Mouse (Mus musculus) forebrain, embryonic 14.5 days (tissue): ENCODE results near the gene Ripor3. TPM values are rescaled to one million over a fixed set of nuclear protein-coding genes. Genes with fewer than 3 reads are reported as not detected.

ENCODE experiments used
- ATAC-seq: fragments of 200-750 bp; cut with Nextera tagmentation; 2 replicates; pipeline ENCODE4 v1.8.0; 2017; ENCODE audit warnings: mild to moderate bottlenecking, moderate library complexity
- DNase-seq: peaks from one replicate; pipeline ENCODE4 v3.0.0-alpha.2; 2015; ENCODE audit warnings: low spot score
- H3K27ac ChIP-seq: fragments of 300-500 bp; sonication (generic); 2 replicates; pipeline ENCODE4 v1.5.1; 2014; ENCODE audit warnings: low read depth, mild to moderate bottlenecking, control low read depth, low read length, moderate library complexity
- H3K27me3 ChIP-seq: fragments of 300-500 bp; sonication (generic); replicated peaks from 2 replicates; pipeline ENCODE4 v1.6.1; 2014; ENCODE audit warnings: low read length, control low read depth, mixed read lengths; ENCODE audit not compliant: control insufficient read depth, insufficient read depth
- H3K36me3 ChIP-seq: fragments of 300-500 bp; sonication (generic); 2 replicates; pipeline ENCODE4 v1.6.1; 2014; ENCODE audit warnings: low read length, control low read depth; ENCODE audit not compliant: control insufficient read depth, insufficient read depth
- H3K4me1 ChIP-seq: fragments of 300-500 bp; sonication (generic); 2 replicates; pipeline ENCODE4 v1.6.1; 2014; ENCODE audit warnings: antibody characterized with exemption, low read length, control low read depth; ENCODE audit not compliant: control insufficient read depth, insufficient read depth
- H3K4me2 ChIP-seq: fragments of 300-500 bp; sonication (generic); 2 replicates; pipeline ENCODE4 v1.6.1; 2014; ENCODE audit warnings: mild to moderate bottlenecking, control low read depth, low read length
- H3K4me3 ChIP-seq: fragments of 300-500 bp; sonication (generic); 2 replicates; pipeline ENCODE4 v1.5.1; 2014; ENCODE audit warnings: low read depth, low read length, control low read depth
- H3K9ac ChIP-seq: fragments of 300-500 bp; sonication (generic); 2 replicates; pipeline ENCODE4 v1.6.1; 2014; ENCODE audit warnings: mild to moderate bottlenecking, low read length, control low read depth, moderate library complexity
- H3K9me3 ChIP-seq: fragments of 300-500 bp; sonication (generic); replicated peaks from 2 replicates; pipeline ENCODE4 v1.6.1; 2016; ENCODE audit warnings: low read length, control low read depth, mixed read lengths; ENCODE audit not compliant: control insufficient read depth
- WGBS: fragments of 180-500 bp; shearing (Covaris S2); extraction: QIAGEN DNeasy Blood & Tissue Kit; methylation state at CpG from one replicate; pipeline ENCODE4 v1.1.7; 2014; 5-methylcytosine and 5-hydroxymethylcytosine counted together
- polyA plus RNA-seq: library from polyadenylated mRNA; unstranded; fragments of >200 nt; fragmentation: Nextera tagmentation; extraction: Ambion mirVana; gene quantifications from 2 replicates; pipeline ENCODE4 v1.2.1, GENCODE M21; 2014

Ripor3 gene
- polyA plus RNA-seq, 1 experiment from 2014 or later: 0.22 TPM

GRCm38 (mm10) chr2:167959996-167960395 lies 50.4 kb downstream of the Ripor3 start:
- Histone ChIP-seq H3K9ac (no peak overlapping the region), H3K9me3 (no peaks in the 10 kb centered on the region)

GRCm38 (mm10) chr2:167959384-167959911 lies 51.0 kb downstream of the Ripor3 start:
- H3K27ac ChIP-seq: no peak overlapping the region
- no peak overlapping the region for H3K4me3 ChIP-seq

More at GRCm38 (mm10) chr2:167959996-167960395, 50.4 kb downstream of the Ripor3 start:
- Histone ChIP-seq H3K4me2 (no peak overlapping the region), H3K36me3 (peaks cover 24% of the 10 kb centered on the region), H3K4me3 (no peak overlapping the region), H3K27ac (no peak overlapping the region), H3K4me1 (no peaks in the 10 kb centered on the region), H3K27me3 (no peaks in the 10 kb centered on the region)
- no peak for DNase-seq
- no peak for ATAC-seq
- WGBS: 80% methylated on average over 7 of the region's 7 CpGs

GRCm38 (mm10) chr2:167958843-167959242 lies 51.6 kb downstream of the Ripor3 start:
- Histone ChIP-seq H3K27ac (no peak overlapping the region), H3K4me3 (no peak overlapping the region), H3K36me3 (peaks cover 13% of the 10 kb centered on the region; the same call in 1 of the 2 replicates), H3K9ac (no peak overlapping the region), H3K4me1 (no peaks in the 10 kb centered on the region), H3K4me2 (no peak overlapping the region), H3K27me3 (no peaks in the 10 kb centered on the region), H3K9me3 (no peaks in the 10 kb centered on the region)
- 81% methylated on average over 4 of the region's 4 CpGs for WGBS
- DNase-seq (peak; percentile 10), ATAC-seq (no peak)

More at GRCm38 (mm10) chr2:167959384-167959911, 51.0 kb downstream of the Ripor3 start:
- no peak overlapping the region for H3K4me2 ChIP-seq
- WGBS: 83% methylated on average over 4 of the region's 4 CpGs
- no peaks in the 10 kb centered on the region for H3K4me1 ChIP-seq
- DNase-seq (no peak), ATAC-seq (no peak)
- no peak overlapping the region for H3K9ac ChIP-seq
- no peaks in the 10 kb centered on the region for H3K27me3 ChIP-seq
- no peaks in the 10 kb centered on the region for H3K9me3 ChIP-seq
- H3K36me3 ChIP-seq: peaks cover 19% of the 10 kb centered on the region

GRCm38 (mm10) chr2:167958082-167958788 lies 52.2 kb downstream of the Ripor3 start:
- Histone ChIP-seq H3K9ac (no peak overlapping the region), H3K4me2 (no peak overlapping the region), H3K27me3 (no peaks in the 10 kb centered on the region), H3K9me3 (no peaks in the 10 kb centered on the region), H3K36me3 (peaks cover 10% of the 10 kb centered on the region; the same call in 1 of the 2 replicates), H3K4me1 (no peaks in the 10 kb centered on the region), H3K4me3 (no peak overlapping the region), H3K27ac (no peak overlapping the region)
- WGBS: 41% methylated on average over 5 of the region's 5 CpGs
- DNase-seq: peak; percentile 34
- ATAC-seq: no peak

- Histone ChIP-seq H3K9ac (no peak overlapping the region), H3K36me3 (peaks cover 13% of the 10 kb centered on the region; the same call in 1 of the 2 replicates), H3K9me3 (no peaks in the 10 kb centered on the region), H3K4me2 (no peak overlapping the region), H3K27me3 (no peaks in the 10 kb centered on the region), H3K4me1 (no peaks in the 10 kb centered on the region), H3K4me3 (no peak overlapping the region), H3K27ac (no peak overlapping the region)
- ATAC-seq (no peak), DNase-seq (no peak)
- WGBS: 97% methylated on average over 1 of the region's 1 CpGs
Measured at GRCm38 (mm10) chr2:167957539-167957938, 52.9 kb downstream of the Ripor3 start.

GRCm38 (mm10) chr2:167954928-167955327 lies 55.5 kb downstream of the Ripor3 start:
- no peak overlapping the region for H3K27ac ChIP-seq
- WGBS: 92% methylated on average over 7 of the region's 7 CpGs
- no peak for DNase-seq

GRCm38 (mm10) chr2:167953819-167954218 lies 56.6 kb downstream of the Ripor3 start:
- no peak overlapping the region for H3K4me3 ChIP-seq
- H3K27me3 ChIP-seq: no peaks in the 10 kb centered on the region
- H3K9me3 ChIP-seq: no peaks in the 10 kb centered on the region
- DNase-seq (no peak), ATAC-seq (no peak)
- H3K9ac ChIP-seq: no peak overlapping the region
- H3K27ac ChIP-seq: no peak overlapping the region
- H3K36me3 ChIP-seq: peaks cover 8% of the 10 kb centered on the region; the same call in 1 of the 2 replicates
- no peaks in the 10 kb centered on the region for H3K4me1 ChIP-seq
- no peak overlapping the region for H3K4me2 ChIP-seq
- WGBS: 90% methylated on average over 10 of the region's 10 CpGs

More at GRCm38 (mm10) chr2:167954928-167955327, 55.5 kb downstream of the Ripor3 start:
- Histone ChIP-seq H3K4me2 (no peak overlapping the region), H3K27me3 (no peaks in the 10 kb centered on the region), H3K4me3 (no peak overlapping the region), H3K9me3 (no peaks in the 10 kb centered on the region), H3K4me1 (no peaks in the 10 kb centered on the region), H3K9ac (no peak overlapping the region), H3K36me3 (peaks cover 13% of the 10 kb centered on the region; the same call in 1 of the 2 replicates)
- ATAC-seq: no peak

GRCm38 (mm10) chr2:167951301-167952211 lies 58.9 kb downstream of the Ripor3 start:
- no peak overlapping the region for H3K4me2 ChIP-seq
- H3K27ac ChIP-seq: no peak overlapping the region
- DNase-seq: no peak
- H3K27me3 ChIP-seq: no peaks in the 10 kb centered on the region
- no peak for ATAC-seq
- no peaks in the 10 kb centered on the region for H3K4me1 ChIP-seq
- no peak overlapping the region for H3K9ac ChIP-seq
- WGBS: 97% methylated on average over 13 of the region's 13 CpGs
- no peaks in the 10 kb centered on the region for H3K9me3 ChIP-seq
- no peak overlapping the region for H3K4me3 ChIP-seq
- H3K36me3 ChIP-seq: 0 out of 2 replicates have a peak, but pooled peaks cover 5% of the 10 kb centered on the region
